Mouse (Mus musculus) heart, adult 9 months (tissue): ENCODE results near the gene Sac3d1.
"Not testable (repeated sequence)": the region's sequence is repeated elsewhere in the genome, so short reads cannot be mapped to it uniquely, and the experiment has no call there.

Experiments used
- DNase-seq, 2 experiments: peaks; one replicate each; pipeline ENCODE4 v3.0.0; 2022; ENCODE audit warnings: low spot score in 2 of 2

The Sac3d1 gene

DNA sequence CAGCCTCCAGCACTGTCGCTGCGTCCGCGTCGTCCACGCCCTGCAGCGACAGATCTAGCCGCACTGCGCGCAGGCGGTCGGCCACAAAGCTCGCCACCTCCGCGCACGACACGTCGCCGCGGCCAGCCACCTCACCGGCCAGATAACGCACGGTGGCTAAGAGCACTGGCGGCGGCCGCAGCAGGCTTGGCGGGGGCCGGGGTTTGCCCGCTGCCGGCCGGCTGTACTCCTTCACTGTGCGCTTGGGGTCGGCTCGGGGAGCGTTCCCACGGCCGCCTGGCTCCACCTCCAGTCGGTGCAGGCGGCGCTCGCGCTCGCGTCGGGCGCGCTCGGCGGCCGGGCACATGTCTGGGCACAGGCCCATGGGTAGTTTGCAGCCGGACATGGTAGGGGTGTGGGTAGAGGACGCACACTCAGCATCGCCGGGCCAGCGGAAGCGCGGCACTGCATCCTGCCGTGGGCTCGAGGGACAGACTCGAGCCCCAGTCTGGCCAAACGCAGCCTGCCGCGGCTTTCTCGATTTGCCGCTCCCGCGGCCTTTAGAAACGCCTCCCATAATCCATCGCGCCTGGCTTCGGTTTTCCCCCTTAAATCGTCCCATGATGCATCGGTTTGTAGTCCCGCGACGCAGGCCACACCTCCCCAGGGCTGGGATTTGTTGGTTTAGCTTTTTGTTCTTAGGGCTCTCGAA is at the start of gene Sac3d1:
Gene Sac3d1, minus strand, starts transcription at position 665 of the 691 bp plus-strand sequence.
- peak; percentile 88 to 89 for DNase-seq

DNA sequence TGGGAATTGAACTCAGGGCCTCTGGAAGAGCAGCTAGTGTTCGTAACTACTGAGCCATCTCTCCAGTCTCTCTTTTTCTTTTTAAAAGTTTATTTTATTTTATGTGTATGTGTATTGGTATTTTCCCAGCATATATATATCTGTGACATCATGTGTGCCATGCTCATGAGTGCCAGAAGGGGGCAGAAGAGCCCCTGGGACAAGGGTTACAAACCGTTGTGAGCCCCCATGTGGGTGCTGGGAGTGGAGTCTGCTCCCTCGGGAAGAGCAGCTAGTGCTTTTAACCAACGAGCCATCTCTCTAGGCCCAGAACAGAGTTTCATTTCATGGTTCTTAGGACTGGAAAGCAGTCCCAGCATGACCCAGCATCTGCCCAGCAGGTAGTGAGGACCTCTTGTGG is 48.3 kb upstream of the Sac3d1 start:
- no peak for DNase-seq

DNA sequence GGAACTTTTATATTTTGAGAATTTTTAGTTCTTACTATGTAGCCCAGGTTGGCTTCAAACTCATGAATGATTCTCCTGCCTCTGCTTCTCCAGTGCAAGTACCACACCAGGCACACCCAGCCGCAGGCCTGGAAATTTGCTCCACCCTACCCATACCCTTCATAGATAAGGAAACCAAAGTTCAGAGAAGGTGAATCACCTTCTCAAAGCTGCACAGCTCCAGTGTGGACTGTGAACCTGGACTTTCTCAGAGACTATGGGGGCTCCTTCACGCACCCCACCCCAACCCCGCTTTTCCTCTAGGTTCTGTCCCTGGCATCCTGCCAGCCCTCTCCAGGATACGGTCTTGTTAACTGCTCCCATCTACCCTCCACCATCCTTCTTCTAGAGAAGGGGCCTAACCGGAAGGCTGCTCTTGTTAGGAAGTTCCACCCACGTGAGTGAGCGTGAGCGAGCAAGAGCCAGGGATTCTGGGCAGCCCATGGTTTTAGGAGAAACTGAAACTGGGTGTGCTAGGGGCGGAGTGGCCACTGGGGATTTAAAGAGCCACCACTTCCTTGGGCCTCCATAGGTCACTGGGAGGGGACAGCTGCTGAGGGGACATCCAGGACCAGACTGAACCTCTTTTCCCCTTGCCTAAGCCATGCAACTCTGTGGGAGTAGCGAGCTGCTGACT is 45.6 kb upstream of the Sac3d1 start:
- DNase-seq, result peak; percentile 65 to 78

DNA sequence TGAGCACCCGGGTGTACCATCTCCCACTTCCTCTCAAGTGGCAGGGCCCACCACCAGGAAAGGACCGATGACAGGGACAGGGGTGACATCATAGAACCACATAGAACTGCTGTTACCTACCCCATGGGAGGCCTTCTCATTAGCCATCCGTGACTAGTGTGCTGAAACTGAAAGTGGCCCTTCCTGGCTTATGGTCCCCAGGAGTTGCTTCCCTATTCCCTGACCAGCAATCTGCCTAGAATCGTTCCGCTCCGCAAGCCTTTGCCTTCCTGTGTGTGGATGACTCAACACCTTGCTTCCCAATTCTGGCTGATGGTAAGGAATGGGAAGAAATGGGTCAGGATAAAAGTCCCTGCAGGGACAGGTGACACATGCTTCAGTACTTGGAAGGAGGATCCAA is 38.8 kb upstream of the Sac3d1 start:
- no peak for DNase-seq

DNA sequence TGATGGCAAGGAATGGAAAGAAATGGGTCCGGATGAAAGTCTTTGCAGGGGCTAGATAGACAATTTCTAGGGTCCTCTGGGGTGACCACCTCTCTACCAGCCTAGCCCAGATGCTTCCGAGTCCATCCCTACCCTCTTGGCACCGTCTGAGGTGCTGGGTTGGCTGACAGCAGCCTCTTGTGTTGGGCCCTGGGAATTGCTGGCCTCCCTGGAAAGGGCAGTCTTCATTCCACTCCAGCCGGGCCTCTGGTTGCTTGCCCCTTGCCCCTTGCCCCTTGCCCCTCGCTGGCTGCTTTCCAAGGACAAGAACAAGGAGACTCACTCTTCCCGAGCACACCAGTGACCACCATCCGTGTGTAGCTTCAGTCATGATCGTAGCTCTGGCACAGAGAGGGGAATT is 37.9 kb upstream of the Sac3d1 start:
- DNase-seq, result no peak

DNA sequence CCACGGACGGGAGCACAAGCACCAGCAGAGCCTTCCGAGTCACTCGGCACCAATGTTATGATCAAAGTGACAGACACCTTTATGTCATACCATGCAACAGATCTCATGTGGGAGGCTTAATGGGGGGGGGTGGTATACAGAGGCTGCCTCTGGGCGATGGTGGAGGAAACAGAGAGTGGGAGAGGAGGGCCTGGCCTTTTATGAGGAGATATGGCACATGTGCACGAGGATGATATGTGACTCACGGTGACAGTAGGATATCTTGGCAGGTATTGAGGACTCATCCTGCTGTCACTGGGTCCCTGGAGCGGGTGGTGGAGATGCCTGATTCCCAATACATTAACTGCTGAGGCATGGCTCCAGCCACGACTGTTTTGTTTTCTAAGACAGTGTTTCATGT is 36.7 kb upstream of the Sac3d1 start:
- DNase-seq, result no peak

DNA sequence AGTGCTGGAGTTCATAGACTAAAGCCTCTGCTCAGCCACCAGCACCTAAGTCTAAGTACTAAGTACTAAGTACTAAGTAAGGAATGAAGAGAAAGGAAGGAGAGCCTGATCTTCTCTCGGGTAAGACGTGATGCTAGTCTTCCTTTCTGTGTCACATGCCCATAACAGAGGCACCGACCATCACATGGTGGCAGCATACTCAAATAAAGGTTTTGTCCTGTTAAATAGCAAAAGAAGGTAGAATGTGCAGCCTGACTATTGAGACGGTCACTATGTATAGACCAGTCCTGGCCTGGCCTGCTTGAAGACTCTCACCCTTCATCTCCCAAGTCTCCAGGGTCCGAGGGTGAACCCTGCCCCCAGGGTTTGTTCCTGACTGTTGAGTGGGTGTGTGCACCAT is 26.4 kb upstream of the Sac3d1 start:
- DNase-seq, result no peak

DNA sequence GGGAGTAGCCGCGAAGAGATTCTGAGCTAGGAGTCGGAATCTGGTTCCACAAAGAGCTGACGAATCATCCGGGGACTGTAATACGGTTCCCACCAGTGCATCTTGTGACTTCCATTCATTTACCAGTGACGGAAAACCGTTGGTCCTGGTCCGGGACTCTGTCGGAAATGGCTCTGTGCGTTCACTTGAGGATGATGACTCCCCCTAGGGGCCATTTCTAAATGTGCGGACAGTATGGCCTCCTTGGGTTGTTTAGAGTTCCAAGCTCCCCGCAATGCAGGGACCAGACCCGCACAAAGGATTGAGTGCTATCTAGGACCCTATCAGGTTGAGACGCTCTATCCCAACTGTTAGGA is 22.9 kb upstream of the Sac3d1 start, which contains the start of gene Arl2:
Gene Arl2, minus strand, starts transcription at position 155 of the 356 bp plus-strand sequence.
- DNase-seq, result peak; percentile 60 to 77

DNA sequence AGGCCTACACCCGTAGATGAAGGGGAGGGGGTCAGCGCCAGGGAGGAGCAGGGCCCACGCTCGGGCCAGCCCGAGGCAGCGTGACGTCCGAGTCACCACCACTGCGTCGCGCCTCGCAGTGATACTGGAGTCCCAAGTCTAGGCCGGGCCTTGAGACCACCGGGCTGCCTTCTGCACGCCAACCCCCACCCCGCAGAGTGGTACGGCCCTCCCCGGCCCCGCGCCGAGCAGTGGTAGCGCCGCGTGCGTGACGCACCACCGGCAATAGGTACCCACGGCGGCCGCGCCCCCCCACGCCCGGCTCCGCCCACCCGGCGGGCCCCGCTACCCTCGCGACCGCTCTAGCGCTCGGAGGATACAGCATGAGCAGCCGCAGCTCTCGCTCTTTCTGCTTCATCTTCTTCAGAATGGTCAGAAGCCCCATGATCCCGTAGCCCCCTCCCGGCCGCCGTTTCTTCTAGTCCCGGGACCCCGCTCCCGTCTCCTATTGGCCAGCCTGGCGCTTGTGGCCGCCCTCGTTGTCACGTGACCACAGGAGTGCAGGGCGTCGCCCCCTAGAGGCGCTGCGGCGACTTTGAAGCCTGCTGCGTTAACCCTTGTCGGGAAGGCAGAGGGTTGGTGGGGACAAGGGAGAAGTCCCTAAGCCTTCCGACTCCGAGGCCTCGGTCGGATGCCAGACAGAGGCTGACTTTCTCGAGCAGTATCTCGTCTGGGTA is 22.4 kb upstream of the Sac3d1 start, which contains the start of gene Batf2:
Gene Batf2, plus strand, starts transcription at position 306 of the 716 bp plus-strand sequence.
- peak; percentile 91 to 92 for DNase-seq

DNA sequence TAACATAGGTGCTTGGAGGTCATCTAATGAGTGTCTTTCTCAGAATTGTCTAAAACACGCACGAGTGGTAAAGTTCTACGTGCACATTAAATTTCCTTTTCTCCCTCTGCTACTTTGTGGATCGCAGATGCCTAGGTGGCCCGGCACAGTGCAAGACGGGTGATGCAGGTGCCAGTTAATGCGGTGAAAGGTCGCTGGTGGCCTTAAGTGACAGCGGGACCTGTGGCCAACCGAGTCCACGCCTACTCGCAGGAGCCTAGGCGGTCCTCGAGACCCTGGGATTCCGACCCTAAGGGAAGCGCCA is 21.9 kb upstream of the Sac3d1 start:
- no peak for DNase-seq

DNA sequence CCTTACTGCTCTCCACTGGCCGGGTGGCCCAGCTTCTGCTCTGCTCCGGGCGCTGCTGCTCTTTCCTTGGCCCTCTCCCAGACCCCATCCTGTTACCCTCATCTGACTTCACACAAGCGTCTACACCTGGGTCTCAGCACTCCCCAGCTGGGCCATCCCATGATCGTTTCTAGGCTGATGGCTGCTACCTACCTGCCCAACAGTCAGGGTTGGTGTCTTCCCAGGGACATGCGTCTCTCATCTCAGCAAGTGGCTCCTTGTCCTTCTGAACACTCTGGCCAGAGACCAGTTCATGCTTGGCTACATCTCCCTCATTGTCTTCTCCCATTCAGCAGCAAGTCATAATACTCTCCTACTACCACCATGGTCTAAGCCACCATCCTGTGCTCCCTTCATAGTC is 21.3 kb upstream of the Sac3d1 start:
- DNase-seq, result no peak

DNA sequence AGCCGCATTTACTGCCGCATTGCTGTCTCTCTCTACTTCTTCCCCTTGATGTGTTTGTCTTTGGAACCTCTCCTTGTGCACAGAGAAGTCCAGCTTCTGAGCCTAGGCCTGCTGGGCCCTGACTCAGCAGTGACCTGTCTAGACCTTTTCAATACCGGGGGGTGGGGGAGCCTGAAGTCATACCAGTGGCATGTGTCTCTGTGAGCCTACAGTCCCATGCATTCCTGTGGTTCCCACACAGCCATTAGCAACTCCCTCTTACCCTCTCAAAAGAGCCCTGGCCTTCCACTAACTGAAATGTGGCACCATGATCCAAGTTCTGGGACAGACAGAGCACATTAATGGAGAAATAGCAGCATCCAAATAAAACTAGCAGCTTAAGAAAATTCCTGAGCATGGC is 17.9 kb upstream of the Sac3d1 start:
- DNase-seq, result no peak

DNA sequence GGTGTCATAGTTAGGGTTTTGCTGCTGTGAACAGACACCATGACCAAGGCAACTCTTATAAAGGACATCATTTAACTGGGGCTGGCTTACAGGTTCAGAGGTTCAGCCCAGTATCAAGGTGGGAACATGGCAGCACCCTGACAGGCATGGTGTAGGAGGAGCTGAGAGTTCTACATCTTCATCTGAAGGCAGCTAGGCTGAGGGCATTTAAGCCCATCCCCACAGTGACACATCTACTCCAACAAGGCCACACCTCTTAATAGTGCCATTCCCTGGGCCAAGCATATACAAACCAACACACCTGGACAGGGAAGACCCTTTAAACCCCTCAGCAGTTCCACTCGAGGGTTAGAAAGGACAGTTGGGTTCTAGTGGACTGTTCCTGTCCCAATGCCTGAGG is 14.7 kb upstream of the Sac3d1 start:
- DNase-seq, result not testable (repeated sequence)

DNA sequence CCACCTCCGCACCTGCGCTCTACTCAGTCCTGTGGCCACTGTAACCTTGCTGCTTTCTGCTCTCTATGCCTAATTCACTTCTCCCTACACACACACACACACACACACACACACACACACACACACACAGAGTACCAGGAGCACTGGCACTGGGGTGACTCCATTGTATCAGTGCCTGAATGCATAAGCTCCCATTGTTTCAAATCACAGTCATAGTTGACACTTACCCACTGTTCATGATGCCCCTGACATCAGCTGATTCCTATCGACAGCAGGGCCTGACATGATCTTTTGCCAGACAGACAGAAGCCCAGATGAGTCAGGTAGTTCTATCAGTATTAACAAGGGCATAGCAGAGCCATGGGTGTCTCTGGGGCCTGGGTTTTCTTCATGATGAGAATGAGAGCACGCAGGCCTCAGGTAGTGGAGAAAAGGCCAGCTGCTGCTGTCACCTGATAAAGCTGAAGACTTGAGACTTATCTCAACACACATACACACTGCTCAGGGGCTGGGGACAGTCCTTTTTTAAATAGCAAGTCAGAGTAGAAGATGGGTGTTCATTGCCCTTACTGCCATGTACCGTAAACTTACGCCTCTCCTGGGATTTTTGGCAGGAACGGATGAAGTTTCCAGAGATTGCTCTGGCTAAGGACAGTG is 13.8 kb upstream of the Sac3d1 start:
- no peak for DNase-seq

DNA sequence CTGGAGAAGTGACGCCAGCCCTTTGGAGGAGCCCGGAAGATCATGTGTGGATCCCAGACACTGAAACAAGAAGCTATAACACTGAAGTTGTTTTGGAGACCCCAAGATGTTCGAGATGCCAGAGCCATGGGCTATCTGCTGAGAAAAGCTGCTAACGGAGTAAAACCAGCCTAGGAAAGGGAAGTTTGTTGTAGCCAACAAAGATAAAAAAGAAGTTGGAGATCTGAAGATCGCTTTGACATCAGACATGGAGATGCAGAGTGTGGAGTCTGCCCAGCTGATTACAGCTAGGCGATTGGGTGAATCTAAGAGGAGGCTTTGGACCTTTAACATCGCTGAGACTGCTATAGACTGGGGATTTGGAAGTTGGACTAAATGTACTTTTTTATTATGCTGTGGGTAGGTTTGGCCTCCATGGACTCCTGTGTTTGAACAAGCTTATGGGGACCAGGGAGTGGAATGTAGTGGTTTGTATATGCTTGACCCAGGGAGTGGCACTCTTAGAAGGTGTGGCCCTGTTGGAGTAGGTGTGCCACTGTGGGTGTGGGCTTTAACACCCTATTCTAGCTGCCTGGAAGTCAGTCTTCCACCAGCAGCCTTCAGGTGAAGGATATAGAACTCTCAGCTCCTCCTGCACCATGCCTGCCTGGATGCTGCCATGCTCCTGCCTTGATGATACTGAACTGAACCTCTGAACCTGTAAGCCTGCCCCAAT is 12.1 kb upstream of the Sac3d1 start:
- DNase-seq, result not testable (repeated sequence)

DNA sequence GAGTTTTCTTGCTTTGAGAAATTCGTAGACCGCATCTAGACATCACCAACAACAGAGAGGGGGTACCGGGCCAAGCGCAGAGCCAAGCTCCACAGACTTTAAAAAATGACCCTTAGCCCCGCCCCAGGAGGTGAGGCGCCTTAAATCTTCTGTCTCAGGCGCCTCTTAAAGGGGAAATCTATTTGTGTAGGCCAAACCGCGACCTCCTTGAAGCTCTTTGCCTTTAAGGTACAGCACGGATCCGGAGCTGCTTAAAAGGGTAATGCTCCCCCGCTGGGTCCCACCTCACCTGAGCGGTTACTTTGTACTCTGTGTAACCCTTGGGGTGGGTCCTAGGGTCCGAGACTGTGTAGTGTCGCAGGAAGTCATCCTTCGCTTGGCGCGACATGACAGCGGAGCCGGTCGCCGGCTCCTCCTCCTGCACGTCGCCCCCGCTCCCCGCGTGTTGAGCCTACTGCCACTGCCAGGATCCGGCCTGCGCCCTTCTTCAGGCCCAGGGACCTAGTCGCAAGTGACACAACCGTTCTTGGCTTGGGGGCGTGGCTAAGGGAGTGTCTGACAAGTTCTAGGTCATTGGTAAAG is 9.4 kb upstream of the Sac3d1 start, which contains the start of gene Snx15:
Gene Snx15, minus strand, starts transcription at position 545 of the 582 bp plus-strand sequence.
- DNase-seq, result peak; percentile 94 to 97

DNA sequence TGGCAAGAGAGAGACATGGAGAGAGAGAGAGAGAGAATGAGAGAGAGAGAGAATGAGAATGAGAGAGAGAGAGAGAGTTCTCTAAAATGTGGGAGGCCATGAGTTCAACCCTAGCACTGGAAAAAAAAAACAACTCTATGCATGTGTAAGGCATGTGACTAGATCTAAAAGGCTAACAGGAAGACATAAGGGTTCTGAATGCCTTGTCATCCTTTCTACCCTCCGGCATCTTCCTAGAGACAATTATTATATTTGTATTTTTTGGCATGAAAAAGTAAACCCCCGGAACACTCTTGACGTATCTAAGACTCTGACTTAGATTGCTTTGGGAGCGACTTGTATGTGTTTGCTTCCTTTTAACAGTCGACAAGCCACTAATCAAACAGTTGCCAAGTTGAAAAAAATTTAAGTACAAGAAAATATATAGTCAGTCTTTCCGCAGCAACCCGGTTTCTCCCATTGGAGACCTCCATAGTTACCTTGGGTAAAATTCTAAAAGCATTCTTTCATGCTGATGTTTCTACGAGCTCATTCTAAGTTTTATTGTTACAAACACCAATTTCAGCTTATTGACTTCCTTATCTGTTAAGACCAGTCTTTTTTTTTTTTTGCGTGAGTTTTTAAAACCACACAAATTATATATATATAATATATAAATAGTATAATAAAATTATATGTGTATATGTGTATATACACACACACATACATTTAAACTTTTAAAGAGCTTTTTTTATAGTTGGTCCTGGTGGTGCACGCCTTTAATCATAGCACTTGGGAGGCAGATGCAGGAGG is 8.5 kb upstream of the Sac3d1 start:
- DNase-seq, result no peak

DNA sequence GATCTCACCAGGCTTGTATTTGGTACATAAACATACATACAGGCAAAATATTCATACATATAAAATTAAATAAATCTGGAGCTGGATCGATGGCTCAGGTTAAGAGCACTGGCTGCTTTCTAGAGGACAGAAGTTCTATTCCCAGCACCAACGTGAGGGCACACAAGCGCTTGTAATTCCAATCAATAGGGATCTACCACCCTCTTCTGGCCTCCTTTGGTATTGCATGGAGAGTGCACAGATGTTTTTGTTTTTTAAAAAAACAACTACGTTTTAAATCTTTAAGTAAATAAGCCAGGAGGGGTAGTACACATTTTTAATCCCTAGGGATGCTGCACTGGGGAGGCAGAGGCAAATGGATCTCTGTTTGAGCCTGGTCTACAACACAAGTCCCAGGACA is 7.8 kb upstream of the Sac3d1 start:
- peak in 1 of 2 experiments; percentile 47 for DNase-seq

DNA sequence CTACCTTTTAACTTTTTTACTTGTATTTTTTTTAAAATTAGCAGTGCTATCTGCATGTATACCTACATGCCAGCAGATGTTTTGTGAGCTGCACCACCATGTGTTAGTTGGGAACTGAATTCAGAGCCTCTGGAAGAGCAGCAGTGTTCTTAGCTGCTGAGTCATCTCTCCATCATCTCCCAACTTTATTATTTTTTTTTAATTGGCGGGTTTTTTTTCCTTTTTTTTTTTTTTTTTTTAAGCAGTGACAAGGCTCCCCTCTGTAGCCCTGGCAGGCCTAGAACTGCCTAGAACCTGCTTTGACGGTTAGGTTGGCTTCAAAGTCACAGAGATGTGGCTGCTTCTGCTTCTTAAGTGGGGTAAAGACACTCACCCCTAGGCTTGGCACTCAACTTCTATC is 6.4 kb upstream of the Sac3d1 start:
- no peak for DNase-seq

DNA sequence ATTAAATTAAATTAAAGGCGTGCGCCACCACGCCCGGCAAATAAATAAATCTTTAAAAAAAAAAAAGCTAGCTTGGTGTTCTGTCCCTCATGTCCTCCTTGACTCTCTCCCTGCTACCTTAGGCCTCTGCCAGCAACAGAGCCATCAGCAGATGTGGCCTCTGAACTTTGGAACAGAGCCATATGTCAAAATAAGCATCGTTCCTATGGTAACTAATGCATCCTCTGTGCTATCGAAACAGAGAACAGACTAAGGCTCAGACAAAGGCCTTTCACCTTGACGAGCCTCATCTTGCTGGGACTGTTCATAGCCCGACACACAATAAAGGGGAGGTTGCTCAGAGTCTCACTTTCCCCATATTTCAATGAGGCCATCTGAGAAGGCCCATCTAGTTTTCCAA is 4.9 kb upstream of the Sac3d1 start:
- no peak for DNase-seq

DNA sequence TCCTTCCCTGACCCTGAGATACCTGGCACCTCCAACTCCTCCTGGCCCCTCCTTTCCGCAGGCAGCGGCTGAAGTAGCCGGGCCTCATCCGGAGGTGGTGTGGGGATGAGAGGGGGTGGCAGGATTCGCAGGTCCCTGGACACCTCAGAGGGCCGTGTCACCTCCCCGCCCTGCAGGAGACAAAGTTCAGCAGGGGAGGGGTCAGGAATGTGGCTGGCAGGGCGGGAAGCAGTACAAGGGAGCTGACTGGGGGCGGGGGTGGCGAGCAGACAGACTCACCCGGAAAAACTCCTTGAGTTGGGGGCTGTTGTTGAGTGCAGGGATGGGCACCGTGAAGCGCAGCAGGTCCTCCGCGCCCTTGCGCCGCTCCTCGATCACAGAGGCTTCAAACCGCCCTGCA is 3.3 kb upstream of the Sac3d1 start:
- DNase-seq, result no peak
